Mouse (Mus musculus) B cell, adult 67 days (primary cell): ENCODE results near the gene Gm14190. TPM values are rescaled to one million over a fixed set of nuclear protein-coding genes. Genes with fewer than 3 reads are reported as not detected.

ENCODE experiments used
- total RNA-seq, 2 experiments: library from RNA; stranded (reverse); gene quantifications; 4 replicates each; pipeline ENCODE4 v1.2.4; 2023

The Gm14190 gene
- total RNA-seq: not detected

DNA sequence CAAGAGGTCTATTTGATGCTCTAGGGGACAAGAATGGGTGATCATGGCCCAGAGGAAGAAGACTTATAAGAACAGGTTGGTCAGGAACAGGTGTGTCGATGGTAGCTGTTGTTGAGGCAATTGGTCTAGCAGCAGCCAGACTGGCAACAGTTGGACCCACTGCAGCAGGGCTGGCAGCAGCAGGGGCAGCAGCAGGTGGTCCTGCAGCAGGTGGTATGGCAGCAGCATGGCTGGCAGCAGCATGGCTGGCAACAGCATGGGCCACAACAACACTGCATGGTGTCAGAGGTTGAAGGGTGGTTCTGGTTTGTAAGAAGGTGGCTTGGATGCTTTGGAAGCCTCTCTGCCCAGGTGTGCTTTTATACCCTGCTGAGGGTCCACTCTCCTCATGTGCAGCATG lies at the start of gene Gm14190:
TSS of gene Gm14190 (minus strand) at position 278 of the 400 bp plus-strand sequence.

DNA sequence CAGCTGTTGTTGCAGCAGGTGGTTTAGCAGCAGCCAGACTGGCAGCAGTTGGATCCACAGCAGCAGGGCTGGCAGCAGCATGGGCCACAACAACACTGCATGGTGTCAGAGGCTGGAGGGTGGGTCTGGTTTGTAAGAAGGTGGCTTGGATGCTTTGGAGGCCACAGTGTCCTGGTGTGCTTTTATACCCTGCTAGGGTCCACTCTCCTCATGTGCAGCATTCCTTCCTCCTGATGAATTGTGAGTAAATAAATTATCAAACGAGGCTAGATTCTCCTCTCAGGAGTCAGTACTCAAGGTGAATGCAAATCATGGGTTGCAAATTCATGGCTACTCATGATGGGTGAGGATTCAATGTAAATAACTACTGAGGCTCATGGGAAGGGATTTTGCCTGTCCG lies 43.6 kb upstream of the Gm14190 start, which contains the start of gene Gm14180:
TSS of gene Gm14180 (minus strand) at position 101 of the 400 bp plus-strand sequence.

DNA sequence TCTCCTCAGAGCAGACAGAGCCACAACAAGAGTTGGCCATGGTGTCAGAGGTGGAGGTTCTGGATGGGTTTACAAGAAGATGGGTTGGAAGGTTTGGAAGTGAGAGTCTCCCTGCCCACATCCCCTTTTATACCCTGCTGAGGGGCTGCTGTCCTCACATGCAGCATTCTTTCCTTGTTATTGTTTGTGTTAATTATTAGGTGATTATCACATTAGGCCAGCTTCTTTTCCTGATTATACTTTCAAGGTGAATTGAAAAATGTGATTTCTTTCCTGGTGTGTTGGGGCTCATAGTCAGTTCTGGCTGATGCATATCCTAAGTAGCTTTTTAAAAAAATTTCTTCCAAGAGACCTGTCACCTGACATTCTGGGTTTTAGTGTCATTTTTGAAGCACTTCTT lies 24.7 kb downstream of the Gm14190 start, which contains the start of gene Krtap4-6:
TSS of gene Krtap4-6 (minus strand) at position 101 of the 400 bp plus-strand sequence.

DNA sequence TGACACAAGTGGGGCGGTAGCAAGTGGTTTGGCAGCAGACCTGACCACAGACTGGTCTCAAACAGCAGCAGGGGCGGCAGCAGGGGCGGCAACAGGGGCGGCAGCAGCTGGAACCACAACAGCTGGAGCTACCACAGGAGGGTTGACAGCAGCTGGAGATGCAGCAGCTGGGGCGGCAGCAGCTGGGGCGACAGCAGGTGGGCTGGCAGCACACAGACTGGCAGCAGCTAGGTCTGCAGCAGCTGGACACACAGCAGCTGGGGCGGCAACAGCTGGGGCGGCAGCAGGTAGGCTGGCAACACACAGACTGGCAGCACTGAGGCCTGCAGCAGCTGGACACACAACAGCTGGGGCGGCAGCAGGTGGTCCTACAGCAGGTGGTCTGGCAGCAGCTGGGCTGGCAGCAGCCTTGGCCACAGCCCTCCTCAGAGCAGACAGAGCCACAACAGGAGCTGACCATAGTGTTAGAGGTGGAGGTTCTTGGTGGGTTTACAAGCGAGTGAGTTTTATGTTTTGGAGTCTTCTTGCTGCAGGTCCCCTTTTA lies 32.0 kb downstream of the Gm14190 start, which contains the start of gene Gm11563:
TSS of gene Gm11563 (minus strand) at position 494 of the 544 bp plus-strand sequence.

DNA sequence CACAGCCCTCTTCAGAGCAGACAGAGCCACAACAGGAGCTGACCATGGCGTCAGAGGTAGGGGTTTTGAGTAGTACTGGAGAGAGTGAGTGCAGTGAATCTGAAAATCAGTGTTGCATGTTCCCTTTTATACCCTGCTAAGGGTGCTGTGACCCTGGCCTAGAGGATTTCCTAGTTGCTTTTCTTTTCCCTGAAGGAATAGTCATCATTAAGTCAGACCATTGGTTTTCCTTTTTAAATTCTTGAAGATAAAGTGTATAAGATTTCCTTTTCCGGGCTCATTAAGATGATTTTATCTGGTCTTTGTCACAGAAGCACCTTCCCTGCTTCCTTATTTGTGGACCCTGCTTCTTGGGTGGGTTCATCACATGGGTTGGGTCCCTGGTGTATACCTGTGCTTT lies 40.4 kb downstream of the Gm14190 start, which contains the start of gene Gm11555:
TSS of gene Gm11555 (minus strand) at position 101 of the 400 bp plus-strand sequence.

DNA sequence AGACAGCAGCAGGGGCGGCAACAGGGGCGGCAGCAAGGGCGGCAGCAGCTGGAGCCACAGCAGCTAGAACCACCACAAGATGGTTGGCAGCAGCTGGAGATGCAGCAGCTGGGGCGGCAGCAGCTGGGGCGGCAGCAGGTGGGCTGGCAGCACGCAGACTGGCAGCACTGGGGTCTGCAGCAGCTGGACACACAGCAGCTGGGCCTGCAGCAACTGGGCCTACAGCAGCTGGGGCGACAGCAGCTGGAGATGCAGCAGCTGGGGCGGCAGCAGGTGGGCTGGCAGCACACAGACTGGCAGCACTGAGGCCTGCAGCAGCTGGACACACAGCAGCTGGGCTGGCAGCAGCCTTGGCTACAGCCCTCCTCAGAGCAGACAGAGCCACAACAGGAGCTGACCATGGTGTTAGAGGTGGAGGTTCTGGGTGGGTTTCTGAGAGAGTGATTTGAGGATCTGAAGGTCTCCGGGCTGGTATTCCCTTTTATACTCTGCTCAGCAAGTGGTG lies 46.9 kb downstream of the Gm14190 start, which contains the start of gene Krtap4-7:
TSS of gene Krtap4-7 (minus strand) at position 455 of the 505 bp plus-strand sequence.

Other genes with a start within 250 kb of the Gm14190 start
- gene Krt23, start 197.6 kb downstream of the Gm14190 start, total RNA-seq: not detected
- not detected for gene Krt39, start 169.4 kb downstream of the Gm14190 start, total RNA-seq
- gene Krt40, start 147.6 kb downstream of the Gm14190 start, total RNA-seq: not detected
- gene Krtap3-3, start 139.9 kb downstream of the Gm14190 start, total RNA-seq: not detected
- not detected for gene Krtap3-2, start 133.9 kb downstream of the Gm14190 start, total RNA-seq
- not detected for gene Gm11939, start 131.3 kb downstream of the Gm14190 start, total RNA-seq
- not detected for gene Krtap3-1, start 124.1 kb downstream of the Gm14190 start, total RNA-seq
- gene Krtap1-5, start 109.7 kb downstream of the Gm14190 start, total RNA-seq: not detected
- not detected for gene Krtap1-4, start 107.1 kb downstream of the Gm14190 start, total RNA-seq
- gene Krtap1-3, start 99.4 kb downstream of the Gm14190 start, total RNA-seq: not detected
- gene Krtap9-3, start 92.6 kb downstream of the Gm14190 start, total RNA-seq: not detected
- not detected for gene Gm11938, start 87.4 kb downstream of the Gm14190 start, total RNA-seq
- gene Gm11937, start 80.6 kb downstream of the Gm14190 start, total RNA-seq: not detected
- not detected for gene Krtap2-4, start 75.9 kb downstream of the Gm14190 start, total RNA-seq
- not detected for gene Gm11562, start 70.3 kb downstream of the Gm14190 start, total RNA-seq
- gene Krtap4-1, start 62.5 kb downstream of the Gm14190 start, total RNA-seq: not detected
- not detected for gene Krtap4-2, start 55.7 kb downstream of the Gm14190 start, total RNA-seq
- gene Krtap4-7, start 46.7 kb downstream of the Gm14190 start, total RNA-seq: not detected
- gene Gm11555, start 40.5 kb downstream of the Gm14190 start, total RNA-seq: not detected
- gene Gm11563, start 31.8 kb downstream of the Gm14190 start, total RNA-seq: not detected
- gene Krtap4-6, start 24.8 kb downstream of the Gm14190 start, total RNA-seq: not detected
- not detected for gene Gm14180, start 43.5 kb upstream of the Gm14190 start, total RNA-seq
- gene Gm11595, start 82.2 kb upstream of the Gm14190 start, total RNA-seq: not detected
- gene Krtap4-8, start 90.0 kb upstream of the Gm14190 start, total RNA-seq: not detected
- gene Krtap4-9, start 94.5 kb upstream of the Gm14190 start, total RNA-seq: not detected
- gene Gm11596, start 102.7 kb upstream of the Gm14190 start, total RNA-seq: not detected
- gene Gm11569, start 108.2 kb upstream of the Gm14190 start, total RNA-seq: not detected
- gene Gm11554, start 113.7 kb upstream of the Gm14190 start, total RNA-seq: not detected
- gene Krtap4-13, start 119.2 kb upstream of the Gm14190 start, total RNA-seq: not detected
- not detected for gene Gm11564, start 124.9 kb upstream of the Gm14190 start, total RNA-seq
- gene 2300003K06Rik, start 147.3 kb upstream of the Gm14190 start, total RNA-seq: not detected
- gene Krtap4-16, start 160.9 kb upstream of the Gm14190 start, total RNA-seq: not detected
- gene Gm11568, start 167.2 kb upstream of the Gm14190 start, total RNA-seq: not detected
- not detected for gene Gm11559, start 173.7 kb upstream of the Gm14190 start, total RNA-seq
- gene Krtap9-1, start 182.6 kb upstream of the Gm14190 start, total RNA-seq: not detected
- gene Gm11567, start 188.4 kb upstream of the Gm14190 start, total RNA-seq: not detected
- gene Krtap31-1, start 217.2 kb upstream of the Gm14190 start, total RNA-seq: not detected
- not detected for gene Gm11565, start 224.0 kb upstream of the Gm14190 start, total RNA-seq
- not detected for gene Krtap31-2, start 245.6 kb upstream of the Gm14190 start, total RNA-seq